Mouse (Mus musculus): ENCODE measurements at regions not wholly inside any gene's neighbourhood (a gene's known extent, or its start where the extent isn't known, plus 50 kb on each side); places are given as distances from the start of the nearest gene placed in this dataset.
A peak's percentile ranks its signal among the peaks of the same experiment; 100 is the strongest.

- DNase-seq (ENCODE audit: extremely low read depth, low read depth, low spot score) = peak; percentile 89
These were observed 2365.8 kb upstream of the Lrrc6 start for GRCm38 (mm10) chr15:68866471-68866870.

GRCm38 (mm10) chr15:68864234-68864633 is 2363.5 kb upstream of the Lrrc6 start:
- no peak for DNase-seq (ENCODE audit: extremely low read depth, low read depth, low spot score)

Data from fat pad, adult 2 months (tissue).